Mouse (Mus musculus) liver, embryonic 14.5 days (tissue): ENCODE data around the gene Bin2. TPM values are rescaled to one million over a fixed set of nuclear protein-coding genes. Genes with fewer than 3 reads are reported as not detected.
"Not testable (repeated sequence)": the region's sequence is repeated elsewhere in the genome, so short reads cannot be mapped to it uniquely, and the experiment has no call there.

Source experiments
- ATAC-seq: fragments of 200-750 bp; cut with Nextera tagmentation; 2 replicates; pipeline ENCODE4 v1.8.0; 2017; ENCODE audit warnings: moderate number of reproducible peaks, mild to moderate bottlenecking, moderate library complexity; ENCODE audit not compliant: insufficient read depth
- DNase-seq, 3 experiments: peaks; one replicate each; pipeline ENCODE4 v3.0.0-alpha.2; 2012 to 2013; ENCODE audit warnings: low read depth in 3 of 3, low spot score in 3 of 3
- H3K27ac ChIP-seq: fragments of 300-500 bp; sonication (generic); 2 replicates; pipeline ENCODE4 v1.5.1; 2014; ENCODE audit warnings: moderate library complexity, mild to moderate bottlenecking, control low read depth, inconsistent platforms
- H3K27me3 ChIP-seq: fragments of 300-500 bp; sonication (generic); 2 replicates; pipeline ENCODE4 v1.6.1; 2014; ENCODE audit warnings: mild to moderate bottlenecking, low read length, moderate library complexity; ENCODE audit not compliant: control insufficient read depth, insufficient read depth
- H3K36me3 ChIP-seq: fragments of 300-500 bp; sonication (generic); replicated peaks from 2 replicates; pipeline ENCODE4 v1.6.1; 2014; ENCODE audit warnings: low read depth; ENCODE audit not compliant: control insufficient read depth, insufficient read depth
- H3K4me1 ChIP-seq, 2 experiments: fragments of 200-500 bp in 1 of 2; fragments of 300-500 bp in 1 of 2; sonication (generic) in 1 of 2; replicated peaks; 2 replicates each; pipeline ENCODE4 v1.6.1; 2012 to 2014; ENCODE audit warnings: antibody characterized with exemption in 1 of 2, inconsistent platforms in 1 of 2, low read length in 1 of 2; ENCODE audit not compliant: control insufficient read depth in 2 of 2, insufficient read depth in 2 of 2
- H3K4me2 ChIP-seq: fragments of 300-500 bp; sonication (generic); 2 replicates; pipeline ENCODE4 v1.6.1; 2014; ENCODE audit warnings: low read depth, mild to moderate bottlenecking, control low read depth, moderate library complexity
- H3K4me3 ChIP-seq, 2 experiments: fragments of 200-500 bp in 1 of 2; fragments of 300-500 bp in 1 of 2; sonication (generic) in 1 of 2; 2 replicates each; pipeline ENCODE4 v1.5.1; 2012 to 2014; ENCODE audit warnings: low read depth in 2 of 2, low read length in 2 of 2, mild to moderate bottlenecking in 2 of 2, control low read depth in 1 of 2, inconsistent platforms in 1 of 2, moderate library complexity in 1 of 2; ENCODE audit not compliant: insufficient read depth in 1 of 2
- H3K9ac ChIP-seq: fragments of 300-500 bp; sonication (generic); replicated peaks from 2 replicates; pipeline ENCODE4 v1.6.1; 2014; ENCODE audit warnings: mild to moderate bottlenecking, control low read depth, moderate library complexity
- H3K9me3 ChIP-seq: fragments of 300-500 bp; sonication (generic); 2 replicates; pipeline ENCODE4 v1.6.1; 2016; ENCODE audit warnings: low read length, mixed read lengths; ENCODE audit not compliant: control insufficient read depth
- CTCF ChIP-seq: IDR thresholded peaks from 2 replicates; pipeline ENCODE4 v1.5.1; 2016; ENCODE audit warnings: antibody characterized with exemption, low read depth, control low read depth
- EP300 ChIP-seq: IDR thresholded peaks from 2 replicates; pipeline ENCODE4 v1.6.1; 2016; ENCODE audit warnings: antibody characterized with exemption, low read depth
- WGBS: fragments of 180-500 bp; shearing (Covaris S2); extraction: QIAGEN DNeasy Blood & Tissue Kit; methylation state at CpG from one replicate; pipeline ENCODE4 v1.1.7; 2014; ENCODE audit not compliant: insufficient replicate concordance; 5-methylcytosine and 5-hydroxymethylcytosine counted together
- polyA plus RNA-seq, 2 experiments: library from polyadenylated mRNA; depleted of rRNA in 1 of 2; stranded (reverse) in 1 of 2; unstranded in 1 of 2; fragments of >200 nt; fragmentation: Nextera tagmentation in 1 of 2; extraction: Ambion mirVana in 1 of 2; gene quantifications; 2 replicates each; pipeline versions ENCODE4 v1.2.1 to v1.2.3; 2012 to 2014

Bin2 gene
- polyA plus RNA-seq, 2 experiments: 12.7 to 17.5 TPM

- Histone ChIP-seq H3K36me3 (peaks cover 37% of the 10 kb centered on the region), H3K9ac (no peak overlapping the region), H3K4me1 (no peaks in the 10 kb centered on the region; a peak in 1 of 4 replicates), H3K27me3 (no peaks in the 10 kb centered on the region), H3K4me3 (no peak overlapping the region), H3K9me3 (no peaks in the 10 kb centered on the region), H3K4me2 (no peak overlapping the region), H3K27ac (no peak overlapping the region)
- WGBS: 56% methylated on average over 7 of the region's 7 CpGs
- 0 out of 2 replicates have a peak, but pooled peaks have one; percentile 11 for ATAC-seq
- TF ChIP-seq EP300 (no peak), CTCF (no peak)
- no peak for DNase-seq
Measured at GRCm38 (mm10) chr15:100622164-100622563, 47.2 kb downstream of the Bin2 start.

GRCm38 (mm10) chr15:100621671-100622070 is 47.7 kb downstream of the Bin2 start:
- H3K4me2 ChIP-seq, H3K27ac ChIP-seq, H3K4me3 ChIP-seq, DNase-seq, H3K4me1 ChIP-seq, H3K9me3 ChIP-seq, H3K27me3 ChIP-seq, ATAC-seq, H3K9ac ChIP-seq: not testable (repeated sequence)
- 66% methylated on average over 9 of the region's 9 CpGs for WGBS
- H3K36me3 ChIP-seq: peaks cover 41% of the 10 kb centered on the region

- Histone ChIP-seq H3K9me3 (no peaks in the 10 kb centered on the region), H3K4me2 (no peak overlapping the region), H3K36me3 (peaks cover 41% of the 10 kb centered on the region), H3K27me3 (no peaks in the 10 kb centered on the region), H3K4me3 (no peak overlapping the region), H3K4me1 (peaks cover 5 to 9% of the 10 kb centered on the region in 2 experiments; a peak in 3 of 4 replicates), H3K9ac (no peak overlapping the region), H3K27ac (no peak overlapping the region)
- TF ChIP-seq EP300 (no peak), CTCF (no peak)
- WGBS: 82% methylated on average over 7 of the region's 7 CpGs
- no peak for DNase-seq
- ATAC-seq: no peak
Measured at GRCm38 (mm10) chr15:100619200-100619599, 50.2 kb downstream of the Bin2 start.

GRCm38 (mm10) chr15:100616221-100616620 is 53.1 kb downstream of the Bin2 start:
- WGBS: under 1% methylated on average over 19 of the region's 19 CpGs
- peak overlapping the region; percentile 78 for H3K4me2 ChIP-seq
- TF ChIP-seq EP300 (no peak), CTCF (0 out of 2 replicates have a peak, but pooled peaks have one; percentile 2)
- peaks cover 11 to 17% of the 10 kb centered on the region in 2 experiments for H3K4me1 ChIP-seq
- H3K9ac ChIP-seq: peak overlapping the region; percentile 96
- no peak for DNase-seq
- ATAC-seq: no peak
- peaks cover 41% of the 10 kb centered on the region for H3K36me3 ChIP-seq
- H3K27ac ChIP-seq: peak overlapping the region; percentile 94
- peak overlapping the region; percentile 77 to 79 for H3K4me3 ChIP-seq
- no peaks in the 10 kb centered on the region for H3K9me3 ChIP-seq
- no peaks in the 10 kb centered on the region for H3K27me3 ChIP-seq

- WGBS: under 1% methylated on average over 41 of the region's 43 CpGs
- peak overlapping the region; percentile 94 for H3K27ac ChIP-seq
- H3K9me3 ChIP-seq: no peaks in the 10 kb centered on the region
- no peak; the same call in 1 of the 2 replicates for TF ChIP-seq EP300
- peak overlapping the region; percentile 77 to 79 for H3K4me3 ChIP-seq
- ATAC-seq: peak; percentile 72
- H3K9ac ChIP-seq: peak overlapping the region; percentile 96
- H3K4me2 ChIP-seq: peak overlapping the region; percentile 78
- DNase-seq: peak; percentile 78 to 83 (median 81)
- peaks cover 11 to 17% of the 10 kb centered on the region in 2 experiments for H3K4me1 ChIP-seq
- no peaks in the 10 kb centered on the region for H3K27me3 ChIP-seq
- H3K36me3 ChIP-seq: peaks cover 41% of the 10 kb centered on the region
Measured at GRCm38 (mm10) chr15:100615825-100616220, 53.5 kb downstream of the Bin2 start.
